Mouse (Mus musculus): ENCODE measurements around the gene Tmem216. TPM values are rescaled to one million over a fixed set of nuclear protein-coding genes. Genes with fewer than 3 reads are reported as not detected.

Tmem216 gene
- polyA plus RNA-seq (2012; rRNA removed) = 6.9 and 8.5 TPM in 2 replicates

GRCm38 (mm10) chr19:10555624-10556510 is at the start of gene Tmem216:
Gene Tmem216 (minus strand): TSS chr19:10556238.
- peak within 1 kb of the TSS; percentile 67 for H3K4me3 ChIP-seq (ENCODE audit: extremely low read depth, insufficient read depth, insufficient read length)
- H3K27ac ChIP-seq (ENCODE audit: insufficient read depth, low read length) = peak within 1 kb of the TSS; percentile 73
- H3K4me1 ChIP-seq (ENCODE audit: control insufficient read depth, insufficient read depth, insufficient read length) = no peaks in the 10 kb centered on the region; the same call in 1 of the 2 replicates
- peak; percentile 61 to 87 for DNase-seq (ENCODE audit: low read depth in 1 of 2, low spot score in 2 of 2)
- H3K27me3 ChIP-seq (ENCODE audit: control insufficient read depth, insufficient read depth, low read length) = no peaks in the 10 kb centered on the region
- no peaks in the 10 kb centered on the region for H3K36me3 ChIP-seq (ENCODE audit: control insufficient read depth, insufficient read depth, low read length)
- TF ChIP-seq CTCF (IDR thresholded peaks at IDR 0.05; ENCODE audit: extremely low read depth, insufficient read depth, insufficient read length, insufficient replicate concordance) (no peak), POLR2A (IDR thresholded peaks at IDR 0.05; ENCODE audit: low read depth, low read length) (peak; percentile 62)
- WGBS = 3% methylated on average over 43 of the region's 43 CpGs

GRCm38 (mm10) chr19:10605293-10605900 is 49.4 kb upstream of the Tmem216 start, which contains the start of the genes Ddb1 and Tkfc:
Gene Ddb1 (plus strand): TSS chr19:10605327.
Gene Tkfc (minus strand): TSS chr19:10605654.
- peak; percentile 93 to 99 for DNase-seq (ENCODE audit: low read depth in 1 of 2, low spot score in 2 of 2)
- H3K4me3 ChIP-seq (ENCODE audit: extremely low read depth, insufficient read depth, insufficient read length) = peak within 1 kb of the TSS; percentile 80
- WGBS = under 1% methylated on average over 49 of the region's 49 CpGs

GRCm38 (mm10) chr19:10604534-10604933 is 48.5 kb upstream of the Tmem216 start:
- Histone ChIP-seq H3K4me1 (ENCODE audit: control insufficient read depth, insufficient read depth, insufficient read length) (peaks cover 5% of the 10 kb centered on the region; the same call in 1 of the 2 replicates), H3K4me3 (ENCODE audit: extremely low read depth, insufficient read depth, insufficient read length) (no peak overlapping the region), H3K36me3 (ENCODE audit: control insufficient read depth, insufficient read depth, low read length) (peaks cover 10% of the 10 kb centered on the region), H3K27ac (ENCODE audit: insufficient read depth, low read length) (peak overlapping the region; percentile 84; the same call in 1 of the 2 replicates), H3K27me3 (ENCODE audit: control insufficient read depth, insufficient read depth, low read length) (no peaks in the 10 kb centered on the region)
- WGBS = 58% methylated on average over 3 of the region's 3 CpGs
- no peak for DNase-seq (ENCODE audit: low read depth in 1 of 2, low spot score in 2 of 2)
- TF ChIP-seq CTCF (IDR thresholded peaks at IDR 0.05; ENCODE audit: extremely low read depth, insufficient read depth, insufficient read length, insufficient replicate concordance) (no peak), POLR2A (IDR thresholded peaks at IDR 0.05; ENCODE audit: low read depth, low read length) (no peak)

More at GRCm38 (mm10) chr19:10605293-10605900, 49.4 kb upstream of the Tmem216 start, which contains the start of the genes Ddb1 and Tkfc:
- peaks cover 5% of the 10 kb centered on the region; the same call in 1 of the 2 replicates for H3K4me1 ChIP-seq (ENCODE audit: control insufficient read depth, insufficient read depth, insufficient read length)
- H3K27me3 ChIP-seq (ENCODE audit: control insufficient read depth, insufficient read depth, low read length) = no peaks in the 10 kb centered on the region
- TF ChIP-seq POLR2A (IDR thresholded peaks at IDR 0.05; ENCODE audit: low read depth, low read length) (peak; percentile 77), CTCF (IDR thresholded peaks at IDR 0.05; ENCODE audit: extremely low read depth, insufficient read depth, insufficient read length, insufficient replicate concordance) (peak; percentile 38; the same call in 1 of the 2 replicates)
- peaks cover 11% of the 10 kb centered on the region for H3K36me3 ChIP-seq (ENCODE audit: control insufficient read depth, insufficient read depth, low read length)
- H3K27ac ChIP-seq (ENCODE audit: insufficient read depth, low read length) = peak within 1 kb of the TSS; percentile 84

- no peak for DNase-seq (ENCODE audit: low read depth in 1 of 2, low spot score in 2 of 2)
- no peaks in the 10 kb centered on the region for H3K27me3 ChIP-seq (ENCODE audit: control insufficient read depth, insufficient read depth, low read length)
- WGBS = 80% methylated on average over 18 of the region's 18 CpGs
- TF ChIP-seq POLR2A (IDR thresholded peaks at IDR 0.05; ENCODE audit: low read depth, low read length) (no peak), CTCF (IDR thresholded peaks at IDR 0.05; ENCODE audit: extremely low read depth, insufficient read depth, insufficient read length, insufficient replicate concordance) (no peak)
- 0 out of 2 replicates have a peak overlapping the region, but pooled peaks have one; percentile 58 for H3K27ac ChIP-seq (ENCODE audit: insufficient read depth, low read length)
- H3K36me3 ChIP-seq (ENCODE audit: control insufficient read depth, insufficient read depth, low read length) = peaks cover 7% of the 10 kb centered on the region
- H3K4me1 ChIP-seq (ENCODE audit: control insufficient read depth, insufficient read depth, insufficient read length) = peaks cover 5% of the 10 kb centered on the region; the same call in 1 of the 2 replicates
- no peak overlapping the region for H3K4me3 ChIP-seq (ENCODE audit: extremely low read depth, insufficient read depth, insufficient read length)
These were observed 47.9 kb upstream of the Tmem216 start for GRCm38 (mm10) chr19:10603660-10604523.

GRCm38 (mm10) chr19:10602787-10603186 is 46.7 kb upstream of the Tmem216 start:
- TF ChIP-seq CTCF (IDR thresholded peaks at IDR 0.05; ENCODE audit: extremely low read depth, insufficient read depth, insufficient read length, insufficient replicate concordance) (peak; percentile 91), POLR2A (IDR thresholded peaks at IDR 0.05; ENCODE audit: low read depth, low read length) (no peak)
- H3K27ac ChIP-seq (ENCODE audit: insufficient read depth, low read length) = peak overlapping the region; percentile 45
- peaks cover 1% of the 10 kb centered on the region for H3K36me3 ChIP-seq (ENCODE audit: control insufficient read depth, insufficient read depth, low read length)
- H3K4me3 ChIP-seq (ENCODE audit: extremely low read depth, insufficient read depth, insufficient read length) = no peak overlapping the region
- H3K27me3 ChIP-seq (ENCODE audit: control insufficient read depth, insufficient read depth, low read length) = no peaks in the 10 kb centered on the region
- 2% methylated on average over 9 of the region's 9 CpGs for WGBS
- H3K4me1 ChIP-seq (ENCODE audit: control insufficient read depth, insufficient read depth, insufficient read length) = peaks cover 5% of the 10 kb centered on the region; the same call in 1 of the 2 replicates
- DNase-seq (ENCODE audit: low read depth in 1 of 2, low spot score in 2 of 2) = peak; percentile 73 to 88
